Mouse (Mus musculus) mature B cell (primary cell): ENCODE data around the gene Ptprn2.

Experiments
- in situ Hi-C: fragments of 300-500 bp; cut with MboI; formaldehyde crosslinking; loops from 2 replicates; pipeline ENCODE4 v1.14.3; 2019

Gene Ptprn2

DNA sequence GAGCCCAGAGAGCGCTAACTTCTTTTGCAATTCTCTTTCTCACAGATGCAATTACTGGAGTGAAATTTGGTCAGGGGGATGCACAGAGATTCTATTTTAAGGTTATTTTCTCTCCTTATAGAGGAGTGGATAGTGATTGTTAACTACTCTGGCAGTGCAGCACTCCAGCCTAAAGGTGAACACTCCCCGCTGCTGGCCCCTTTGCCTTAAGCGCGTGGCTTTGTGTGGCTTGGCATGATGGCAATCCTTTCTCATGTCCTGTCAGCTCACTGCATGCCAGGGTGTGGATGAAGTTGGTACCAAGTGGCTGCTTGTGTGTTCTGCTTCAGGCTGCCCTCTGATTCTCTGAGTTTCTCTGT, 156.7 kb downstream of the Ptprn2 start:
- in situ Hi-C loops, result loop anchor here (25.0 kb wide), 1 partner anchor 405 kb away; no protein-coding TSS in a partner anchor

DNA sequence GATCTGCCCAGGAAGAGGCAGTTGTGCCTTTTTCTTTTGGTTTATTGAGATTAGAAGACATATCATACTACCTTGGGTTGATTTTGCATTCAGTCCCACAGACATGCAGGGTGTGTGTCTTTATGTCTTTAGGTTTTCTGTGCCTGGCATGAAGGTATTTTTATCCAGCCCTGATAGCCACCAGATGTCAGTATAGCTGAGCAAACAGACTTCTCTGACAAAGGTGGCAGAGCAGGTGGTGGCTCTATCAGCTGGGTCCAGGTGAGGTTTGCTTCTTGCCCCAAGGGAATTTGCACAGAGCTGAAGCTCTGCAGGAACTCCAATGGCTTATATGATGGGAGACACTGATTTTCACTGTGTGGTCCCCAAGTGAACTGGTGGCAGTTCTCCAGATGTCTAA, 161.3 kb downstream of the Ptprn2 start:
- in situ Hi-C loops, result loop anchor here (25.0 kb wide), 1 partner anchor 409 kb away; no protein-coding TSS in a partner anchor

DNA sequence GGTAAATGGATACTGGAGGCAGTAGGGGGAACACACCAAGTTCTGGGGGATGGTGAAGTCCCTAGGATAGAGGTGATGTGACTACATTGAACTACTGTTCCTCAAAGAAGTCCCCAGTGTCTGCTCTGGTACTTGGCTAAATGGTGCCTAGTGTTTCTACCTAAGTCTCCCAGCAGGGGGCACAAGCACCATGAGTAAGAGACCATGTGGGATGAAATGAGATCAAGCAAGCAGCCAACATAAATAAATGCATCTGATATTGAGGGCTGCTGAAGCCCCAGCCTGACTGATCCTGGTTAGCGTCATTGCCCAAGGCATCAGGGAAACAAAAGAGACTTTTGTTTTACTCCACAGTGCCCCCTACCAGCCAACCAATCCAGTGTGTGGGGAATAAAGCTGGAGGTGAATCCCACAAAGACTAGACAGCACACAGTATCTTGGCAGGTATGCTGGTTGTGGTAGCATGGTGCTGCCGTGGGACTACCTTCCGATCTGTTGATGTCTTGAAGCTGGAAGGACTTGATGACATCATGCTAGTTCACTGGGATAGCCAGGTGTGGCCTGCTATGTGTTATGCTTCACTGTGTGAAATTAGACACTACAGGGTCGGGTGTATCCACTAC, 163.2 kb downstream of the Ptprn2 start:
- in situ Hi-C loops, result loop anchor here (25.0 kb wide), 1 partner anchor 411 kb away; no protein-coding TSS in a partner anchor

DNA sequence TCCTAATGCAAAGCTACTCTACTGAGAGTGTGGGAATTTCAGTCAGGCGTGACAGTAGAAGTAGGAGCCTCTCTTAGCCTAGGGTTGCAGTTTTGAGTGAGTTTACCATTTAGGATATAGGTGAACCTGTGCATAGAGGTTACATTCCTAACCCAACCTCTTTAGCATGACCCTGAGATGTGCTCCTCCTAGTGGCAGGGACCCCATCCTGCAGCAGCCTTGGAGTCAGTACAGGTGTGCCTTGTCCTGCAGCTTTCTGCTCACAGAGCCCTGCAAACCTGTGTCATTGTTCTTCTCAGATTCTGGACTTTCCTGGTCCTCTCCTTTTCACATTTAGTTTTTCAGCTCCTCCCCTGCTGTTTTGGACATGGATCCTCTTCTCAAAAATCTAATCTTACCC, 168.2 kb downstream of the Ptprn2 start:
- in situ Hi-C loops, result no loop called here

DNA sequence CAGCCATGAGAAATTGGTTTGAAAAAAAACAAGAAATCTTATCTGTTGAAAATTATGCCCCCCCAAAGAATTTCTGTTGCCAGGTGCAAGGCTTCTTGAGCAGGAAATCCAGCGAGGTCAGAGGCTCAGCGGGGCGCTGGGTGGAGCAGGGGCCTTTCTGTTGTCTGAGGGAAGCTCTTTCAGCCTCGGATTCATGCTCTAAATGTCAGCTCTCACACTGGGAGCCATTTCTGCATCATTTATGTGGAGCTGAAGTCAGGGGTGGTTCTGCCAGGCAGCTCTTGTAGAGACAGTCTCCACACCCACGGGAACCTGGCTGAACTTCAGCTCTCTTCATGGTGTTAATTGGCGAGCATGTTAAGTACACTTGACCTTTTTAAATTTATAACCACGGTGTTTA, 174.6 kb downstream of the Ptprn2 start:
- in situ Hi-C loops, result no loop called here

DNA sequence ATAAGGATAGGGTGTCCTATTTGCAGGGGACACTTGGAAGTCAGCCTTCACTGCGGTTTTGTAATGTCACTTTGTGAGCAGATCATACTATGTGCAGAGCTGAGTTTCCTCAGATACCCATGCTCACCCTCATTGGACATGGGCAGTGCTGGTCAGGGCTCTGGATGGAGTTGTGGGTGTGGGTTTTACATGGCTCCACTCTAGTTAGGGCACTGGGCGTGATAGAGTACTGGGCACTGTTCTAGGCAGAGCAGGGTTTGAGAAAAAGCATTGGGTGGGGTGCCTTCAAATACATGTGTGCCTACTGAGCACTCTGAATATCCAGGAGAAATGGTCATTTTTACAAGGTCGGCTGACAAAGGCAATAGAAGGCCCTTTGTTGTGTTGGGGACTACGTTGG, 175.5 kb downstream of the Ptprn2 start:
- in situ Hi-C loops, result no loop called here

DNA sequence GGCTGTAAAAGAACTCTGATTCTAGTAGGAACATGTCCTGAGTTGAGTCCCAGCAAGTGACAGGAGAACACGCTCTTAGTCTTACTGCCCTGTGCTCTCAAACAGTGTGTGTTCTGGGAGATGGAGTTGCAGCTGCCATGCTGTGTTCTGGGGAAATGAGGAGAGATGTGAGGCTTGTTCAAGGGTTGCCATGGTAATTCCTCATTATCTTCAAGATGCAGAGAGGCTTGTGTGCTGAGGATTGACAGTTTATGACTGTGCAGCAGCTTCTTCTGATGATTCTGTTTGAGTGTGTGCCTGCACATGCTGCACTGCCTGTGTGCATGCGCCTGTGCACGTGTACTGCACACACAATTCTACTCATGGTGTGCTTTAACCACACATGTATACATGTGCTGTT, 192.2 kb downstream of the Ptprn2 start:
- in situ Hi-C loops, result no loop called here

DNA sequence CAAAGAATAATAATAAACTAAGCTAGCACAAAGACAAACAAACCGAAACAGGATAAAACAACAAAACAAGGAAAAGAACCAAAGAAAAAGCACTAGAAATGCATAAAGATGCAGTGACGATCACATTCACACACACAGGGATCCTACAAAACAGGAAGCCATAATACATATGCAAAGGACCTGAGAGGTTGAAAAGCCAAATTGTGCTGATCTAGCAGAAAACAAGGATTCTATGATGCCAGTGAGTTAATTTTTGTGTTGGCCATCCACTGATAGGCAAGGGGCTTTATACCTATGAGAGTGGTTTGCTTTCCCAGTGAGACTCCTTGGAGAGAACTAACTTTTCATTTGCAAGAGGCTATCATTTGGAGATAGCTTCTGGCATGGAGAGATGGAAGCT, 204.3 kb downstream of the Ptprn2 start:
- in situ Hi-C loops, result no loop called here

DNA sequence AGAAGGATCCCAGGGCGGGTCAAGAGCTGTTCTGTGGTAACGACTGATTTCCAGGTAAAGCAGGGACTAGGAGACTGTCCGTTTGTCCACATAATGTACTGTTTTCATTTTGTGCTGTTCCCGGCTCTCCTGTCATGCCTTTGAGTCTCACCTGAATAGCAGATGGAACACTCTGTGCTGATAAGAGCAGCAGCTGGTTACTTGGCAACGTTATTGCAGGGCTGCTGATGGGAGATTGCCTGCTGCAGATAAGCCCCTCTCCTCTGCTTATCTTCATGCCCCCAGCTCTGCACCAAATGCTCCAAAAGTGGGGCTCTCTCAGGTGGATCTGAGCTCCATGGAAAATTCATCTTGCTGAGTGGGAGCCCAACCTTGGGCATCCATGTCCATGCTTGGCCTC, 224.0 kb downstream of the Ptprn2 start:
- in situ Hi-C loops, result no loop called here

DNA sequence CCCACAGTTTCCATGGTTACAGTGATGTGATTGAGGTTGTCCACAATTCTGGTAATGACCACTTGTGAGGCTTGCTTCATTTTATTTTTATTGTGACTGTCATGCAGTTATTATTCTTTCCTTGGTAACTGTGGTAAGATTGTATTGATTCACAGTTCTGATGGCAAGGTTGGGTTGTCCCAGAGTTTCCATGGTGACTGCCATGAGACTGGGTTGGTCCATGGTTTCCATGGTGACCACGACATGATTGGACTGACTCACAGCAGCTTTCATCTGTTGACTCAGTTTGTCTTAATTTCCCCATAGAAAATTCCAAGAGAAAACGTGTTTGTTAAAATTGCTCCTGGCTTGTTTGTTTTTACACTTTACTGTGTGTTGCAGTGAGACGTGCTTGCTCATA, 225.2 kb downstream of the Ptprn2 start:
- in situ Hi-C loops, result no loop called here

DNA sequence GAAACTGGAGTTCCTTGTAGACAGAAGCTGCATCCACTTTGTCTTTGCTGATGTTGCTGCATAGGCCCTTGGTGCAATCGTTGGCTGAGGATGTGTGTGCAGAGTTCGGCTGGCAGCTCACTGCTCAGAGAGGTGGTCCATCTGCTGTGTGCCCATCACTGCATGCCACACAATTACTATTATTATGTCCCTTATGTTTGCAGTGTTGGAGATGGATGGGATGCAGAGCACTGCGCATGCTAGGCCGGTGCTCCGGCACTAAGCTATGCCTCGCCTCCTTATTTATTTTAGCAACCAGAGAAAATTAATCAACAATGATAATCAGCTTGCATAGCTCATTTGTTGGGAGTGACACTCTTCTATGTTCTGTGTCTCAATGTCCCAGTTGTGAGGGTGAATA, 225.6 kb downstream of the Ptprn2 start:
- in situ Hi-C loops, result no loop called here

DNA sequence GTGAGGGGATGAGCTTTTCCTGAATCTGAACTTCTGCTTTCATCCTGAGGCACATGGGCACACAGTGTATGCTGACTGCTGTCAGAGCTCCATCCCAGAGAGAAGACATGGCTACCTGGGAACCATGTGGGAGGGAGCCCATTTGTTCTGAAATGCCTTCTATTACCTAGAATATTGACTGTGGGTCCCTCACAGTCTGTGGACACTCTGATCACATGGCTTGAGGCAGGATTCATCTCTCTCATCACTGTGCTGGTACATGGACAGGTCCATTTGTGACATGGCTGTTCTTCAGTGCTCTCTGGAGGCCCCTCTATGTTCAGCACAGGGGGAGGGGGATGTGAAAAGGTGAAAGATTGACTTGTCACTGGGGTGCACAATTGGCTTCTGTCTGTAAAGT, 227.6 kb downstream of the Ptprn2 start:
- in situ Hi-C loops, result no loop called here

DNA sequence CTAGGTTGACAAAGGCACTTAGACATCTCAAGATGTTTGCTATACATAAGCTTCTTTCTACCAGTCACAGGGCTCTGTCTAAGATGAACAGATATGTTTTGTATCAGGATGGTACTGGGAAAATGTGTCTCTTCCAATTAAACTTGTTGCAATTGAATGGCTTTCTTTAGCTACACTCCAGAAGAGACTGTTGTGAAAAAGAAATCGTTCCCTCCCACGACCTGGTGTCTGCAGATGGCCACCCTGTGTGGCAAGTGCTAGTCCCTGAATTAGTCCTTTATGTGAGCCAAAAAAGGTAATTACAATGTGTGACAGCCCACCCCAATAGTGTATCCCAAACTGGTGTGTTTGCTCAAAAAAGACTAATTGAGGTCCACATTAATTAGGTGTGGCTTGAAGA, 235.5 kb downstream of the Ptprn2 start:
- in situ Hi-C loops, result no loop called here

DNA sequence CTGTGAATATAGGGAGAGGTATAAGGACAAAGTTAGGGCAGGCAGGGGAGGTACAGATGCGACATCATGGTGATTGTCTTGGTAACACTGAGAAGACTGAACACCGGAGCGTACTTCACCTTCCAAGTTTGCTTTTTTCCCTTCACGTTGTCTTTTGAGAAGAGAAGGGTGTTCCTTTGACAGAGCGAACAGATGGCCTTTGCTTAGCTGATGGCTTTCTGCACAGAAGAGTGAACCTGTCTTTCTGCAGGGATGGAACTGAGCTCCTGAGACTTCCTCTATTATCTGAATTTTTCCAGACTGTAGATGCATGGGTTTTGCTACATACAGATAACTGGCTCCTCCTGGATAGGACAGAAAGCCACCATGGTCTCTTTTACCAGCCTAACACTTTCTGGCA, 254.6 kb downstream of the Ptprn2 start:
- in situ Hi-C loops, result no loop called here

DNA sequence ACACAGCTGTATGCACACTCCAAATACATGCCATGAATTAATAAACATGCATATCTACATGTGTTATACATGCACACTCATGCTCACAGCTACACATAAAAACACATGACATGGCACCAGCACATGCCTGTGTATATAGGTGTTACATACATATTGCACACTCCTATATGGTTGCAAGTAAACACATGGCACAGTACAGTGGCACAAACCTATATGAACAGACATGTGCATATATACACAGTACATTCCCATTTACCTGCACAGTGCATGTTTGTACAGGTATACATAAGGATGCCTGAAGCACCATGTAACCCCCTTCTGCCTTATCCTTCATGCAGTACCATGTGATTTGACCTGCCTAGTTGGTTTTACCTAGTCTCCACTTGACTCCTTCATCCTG, 255.8 kb downstream of the Ptprn2 start:
- in situ Hi-C loops, result no loop called here

DNA sequence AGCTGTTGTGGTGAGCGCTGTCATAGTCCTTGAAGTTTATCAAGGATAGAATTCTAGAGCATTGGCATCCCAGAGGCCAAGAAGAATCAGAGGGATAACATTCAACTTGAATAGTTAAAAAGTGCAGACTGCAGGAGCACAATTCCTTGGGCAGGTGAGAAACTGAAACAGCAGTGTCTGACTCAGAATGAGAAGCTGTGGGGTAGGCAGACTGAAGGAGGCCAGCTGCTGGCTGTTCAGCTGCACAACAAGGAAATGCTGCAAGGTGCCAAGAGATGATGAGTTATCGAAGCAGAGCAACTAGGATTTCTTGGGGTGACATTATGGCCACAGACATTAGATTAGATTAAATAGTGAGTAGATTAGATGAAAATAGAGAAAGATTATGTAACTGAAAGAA, 260.9 kb downstream of the Ptprn2 start:
- in situ Hi-C loops, result no loop called here

DNA sequence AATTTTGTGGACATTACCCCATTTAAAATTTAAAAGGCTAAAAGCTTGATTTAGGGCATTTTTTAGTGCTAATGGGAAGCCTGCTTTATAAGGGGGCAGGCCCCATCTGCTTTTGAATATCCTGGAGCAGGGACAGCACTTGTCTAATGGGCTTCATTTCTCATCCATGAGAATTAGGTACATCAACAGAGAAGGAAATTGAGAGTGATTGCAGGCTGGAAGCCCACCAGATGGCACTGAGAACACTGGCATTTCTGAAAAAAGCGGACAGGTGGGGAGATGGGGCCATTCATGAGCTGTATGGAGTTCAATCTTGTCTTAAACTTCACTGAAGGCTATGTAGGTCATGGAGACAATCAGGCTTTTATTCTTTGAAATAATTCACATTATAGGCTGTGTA, 267.3 kb downstream of the Ptprn2 start:
- in situ Hi-C loops, result no loop called here

DNA sequence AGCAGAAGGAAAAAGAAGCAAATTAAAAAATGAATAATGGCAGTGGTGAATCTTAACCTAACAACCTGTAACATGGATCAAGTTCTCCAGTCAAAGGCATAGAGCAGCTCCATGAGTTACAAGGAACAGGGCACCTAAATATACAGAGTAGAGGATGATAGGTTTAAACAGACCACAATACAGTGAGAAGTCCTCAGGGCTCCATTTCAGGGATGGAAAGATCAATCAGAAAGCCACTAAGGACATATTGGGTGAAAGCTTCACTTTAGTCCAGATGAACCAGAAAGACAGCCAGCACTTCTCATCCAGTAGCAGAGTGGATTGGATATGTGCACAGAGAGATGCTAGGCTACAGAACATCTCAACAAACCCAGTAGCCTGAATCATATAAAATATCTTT, 278.4 kb downstream of the Ptprn2 start:
- in situ Hi-C loops, result no loop called here

DNA sequence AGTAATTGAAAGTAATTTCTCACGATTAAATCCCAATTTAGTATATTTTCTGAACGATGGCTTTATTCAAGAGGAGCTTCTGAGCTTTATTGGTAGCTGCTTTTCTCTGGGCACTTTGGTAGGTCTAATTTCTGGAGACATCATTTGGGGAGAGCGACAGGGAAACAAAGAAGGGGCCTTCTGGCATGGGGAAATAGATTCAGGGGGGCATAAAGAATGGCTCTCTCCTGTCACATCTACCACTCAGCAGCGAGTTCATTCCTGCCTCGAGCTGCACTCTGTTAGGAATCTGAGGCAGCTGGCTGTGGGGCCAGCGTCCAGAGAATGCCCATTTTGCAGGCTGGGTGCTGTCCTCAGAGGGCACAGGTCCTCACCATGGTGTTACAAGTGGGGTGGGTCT, 285.4 kb downstream of the Ptprn2 start:
- in situ Hi-C loops, result no loop called here

DNA sequence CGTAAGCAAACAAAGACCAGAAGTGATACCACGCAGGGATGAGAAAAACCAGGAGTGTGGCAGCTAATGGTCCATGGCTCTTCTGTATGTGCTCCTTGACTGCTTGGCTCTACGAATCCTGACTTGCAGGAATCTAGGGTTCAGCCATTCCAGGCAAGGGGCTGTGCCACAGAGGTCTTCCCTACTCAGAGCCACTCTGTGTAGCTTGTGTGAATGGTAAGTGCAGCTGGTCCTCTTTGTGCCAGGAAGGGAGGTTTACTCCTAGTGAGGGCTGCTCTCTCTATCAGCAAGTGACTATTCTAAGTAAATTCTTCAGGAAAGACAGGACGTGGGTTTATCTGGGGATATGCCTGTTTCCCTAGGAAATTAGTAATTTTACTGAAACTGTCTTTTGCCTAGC, 286.0 kb downstream of the Ptprn2 start:
- in situ Hi-C loops, result no loop called here

DNA sequence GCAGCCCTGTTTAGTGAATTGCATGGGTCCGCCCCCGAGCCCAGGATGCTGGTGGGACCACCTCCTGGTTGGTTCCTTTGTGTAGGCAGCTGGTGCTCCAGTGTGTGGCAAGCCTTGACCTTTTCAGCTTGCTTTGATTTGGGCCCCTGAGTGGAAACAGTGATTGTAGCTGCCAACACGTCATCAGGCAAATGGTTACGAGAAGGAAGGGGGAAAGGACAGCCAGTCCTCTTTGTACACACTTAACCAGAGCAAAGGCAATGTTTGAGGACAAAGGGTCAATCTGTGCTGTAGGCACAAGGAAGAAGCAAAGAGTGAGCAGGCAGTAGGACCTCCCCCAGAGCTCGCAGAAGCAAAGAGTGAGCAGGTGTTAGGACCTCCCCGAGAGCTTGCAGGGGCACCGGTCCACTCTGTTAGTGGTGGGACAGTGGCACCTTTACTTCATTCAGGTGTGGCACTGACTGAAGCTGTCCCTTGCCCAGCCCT, 286.6 kb downstream of the Ptprn2 start:
- in situ Hi-C loops, result no loop called here

DNA sequence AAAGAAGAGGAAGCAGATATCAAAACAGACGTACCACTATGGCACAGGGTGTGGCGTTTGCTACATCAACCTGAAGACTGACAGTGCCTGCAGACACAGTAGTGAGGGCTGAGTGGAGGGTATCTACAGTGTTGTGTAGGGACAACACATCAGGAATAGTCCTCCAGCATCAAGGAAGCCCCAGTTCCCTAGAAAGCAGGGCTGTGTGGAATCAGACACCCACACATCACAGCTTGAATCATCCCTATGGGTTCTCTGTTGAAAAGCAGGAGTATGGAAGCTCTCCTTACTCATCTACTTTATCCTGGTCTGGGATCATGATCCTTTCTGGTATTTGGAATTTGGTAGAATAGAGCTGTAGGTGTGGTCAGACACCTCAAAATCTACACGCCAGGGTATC, 287.8 kb downstream of the Ptprn2 start:
- in situ Hi-C loops, result no loop called here

DNA sequence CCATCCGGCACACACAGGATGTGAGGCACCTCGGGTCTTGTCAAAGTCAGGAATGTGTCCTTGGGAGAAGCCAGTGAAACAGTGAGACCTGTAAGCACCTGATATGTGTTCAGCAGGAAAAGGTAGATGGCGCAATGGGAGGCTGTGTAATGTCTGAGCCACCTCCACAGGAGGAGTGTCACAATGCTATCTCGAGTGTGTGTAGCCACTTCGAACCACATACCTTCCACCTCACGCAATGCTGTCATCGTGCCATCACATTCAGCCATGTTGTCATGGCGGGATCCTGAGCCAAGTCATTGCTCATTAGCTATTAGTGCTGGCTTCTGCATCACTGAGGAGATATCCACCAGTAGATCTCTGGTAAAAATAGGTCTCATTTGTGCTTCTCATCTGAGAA, 290.9 kb downstream of the Ptprn2 start:
- in situ Hi-C loops, result no loop called here
